Mouse (Mus musculus): ENCODE results near the gene Slf2. TPM values are rescaled to one million over a fixed set of nuclear protein-coding genes. Genes with fewer than 3 reads are reported as not detected.

The Slf2 gene
- polyA plus RNA-seq, 1 experiment from 2014 or later, result 31.3 TPM

DNA sequence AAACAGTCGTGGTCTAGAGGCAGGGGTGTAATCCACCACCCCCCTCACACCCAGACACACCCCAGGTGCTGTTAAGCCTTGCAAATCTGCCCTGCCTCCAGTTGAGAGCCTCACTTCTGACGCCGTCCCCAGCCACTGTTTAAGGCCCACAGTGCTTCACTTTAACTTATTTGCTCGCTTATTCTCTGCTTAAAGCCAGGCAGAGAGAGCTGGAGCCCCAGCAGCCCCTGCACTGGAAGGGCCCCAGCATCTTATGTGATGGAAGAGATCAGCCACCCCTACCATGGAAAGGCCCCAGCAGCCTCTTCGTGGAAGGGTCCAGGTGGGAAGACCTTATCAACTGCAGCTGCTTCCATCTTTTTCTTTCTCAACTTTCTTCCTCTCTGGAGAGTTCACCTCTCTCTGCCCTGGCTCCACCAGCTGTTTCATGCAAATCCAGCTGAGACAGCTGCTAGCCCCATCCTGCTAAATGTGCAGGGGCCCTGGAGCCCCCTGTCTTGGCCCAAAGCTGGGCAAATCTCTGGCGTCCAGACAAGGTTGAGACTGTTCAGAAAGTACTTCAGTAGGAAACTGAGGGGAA, 26.7 kb upstream of the Slf2 start:
- no peaks in the 10 kb centered on the region for H3K9me3 ChIP-seq (replicated peaks; ENCODE audit: control insufficient read depth, low read length)
- H3K4me1 ChIP-seq (ENCODE audit: control insufficient read depth, insufficient read depth, low read length), result peaks cover 39% of the 10 kb centered on the region
- 25% methylated on average over 6 of the region's 6 CpGs for WGBS
- H3K4me3 ChIP-seq (replicated peaks; ENCODE audit: low read length), result no peak overlapping the region
- peak overlapping the region; percentile 28; the same call in 1 of the 2 replicates for H3K9ac ChIP-seq (ENCODE audit: low read length)
- H3K27ac ChIP-seq (ENCODE audit: low read length), result peak overlapping the region; percentile 75
- H3K36me3 ChIP-seq (ENCODE audit: control insufficient read depth, insufficient read depth, low read length), result no peaks in the 10 kb centered on the region
- no peaks in the 10 kb centered on the region for H3K27me3 ChIP-seq (ENCODE audit: control insufficient read depth, insufficient read depth, low read length)
- ATAC-seq (ENCODE audit: insufficient read depth, low FRiP score), result no peak
- H3K4me2 ChIP-seq (ENCODE audit: low read depth, low read length), result no peak overlapping the region

DNA sequence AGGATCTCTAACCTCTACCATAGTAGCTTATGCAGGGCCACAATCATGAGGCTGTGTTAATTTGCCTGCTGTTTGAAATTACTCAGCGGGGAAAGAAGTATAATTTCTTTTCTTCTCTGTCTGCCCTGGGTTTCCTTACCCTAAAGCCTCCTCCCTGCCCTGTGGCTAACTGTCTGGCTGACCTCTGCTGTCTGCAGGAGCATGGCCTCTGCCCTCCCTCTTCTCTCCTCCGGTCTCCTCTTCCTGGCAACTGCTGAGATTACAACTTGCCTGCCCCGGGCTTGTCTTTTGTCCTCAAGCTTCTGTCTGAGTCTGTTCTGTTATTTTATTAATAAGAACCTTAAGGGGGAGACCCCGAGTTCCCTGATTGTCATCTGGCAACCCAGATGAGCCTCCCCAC, 25.6 kb upstream of the Slf2 start:
- peaks cover 37% of the 10 kb centered on the region for H3K4me1 ChIP-seq (ENCODE audit: control insufficient read depth, insufficient read depth, low read length)
- H3K4me2 ChIP-seq (ENCODE audit: low read depth, low read length), result no peak overlapping the region
- H3K9ac ChIP-seq (ENCODE audit: low read length), result no peak overlapping the region
- no peak for ATAC-seq (ENCODE audit: insufficient read depth, low FRiP score)
- 55% methylated on average over 4 of the region's 4 CpGs for WGBS
- no peaks in the 10 kb centered on the region for H3K36me3 ChIP-seq (ENCODE audit: control insufficient read depth, insufficient read depth, low read length)
- no peaks in the 10 kb centered on the region for H3K9me3 ChIP-seq (replicated peaks; ENCODE audit: control insufficient read depth, low read length)
- no peaks in the 10 kb centered on the region for H3K27me3 ChIP-seq (ENCODE audit: control insufficient read depth, insufficient read depth, low read length)
- no peak overlapping the region for H3K4me3 ChIP-seq (replicated peaks; ENCODE audit: low read length)
- no peak overlapping the region for H3K27ac ChIP-seq (ENCODE audit: low read length)

DNA sequence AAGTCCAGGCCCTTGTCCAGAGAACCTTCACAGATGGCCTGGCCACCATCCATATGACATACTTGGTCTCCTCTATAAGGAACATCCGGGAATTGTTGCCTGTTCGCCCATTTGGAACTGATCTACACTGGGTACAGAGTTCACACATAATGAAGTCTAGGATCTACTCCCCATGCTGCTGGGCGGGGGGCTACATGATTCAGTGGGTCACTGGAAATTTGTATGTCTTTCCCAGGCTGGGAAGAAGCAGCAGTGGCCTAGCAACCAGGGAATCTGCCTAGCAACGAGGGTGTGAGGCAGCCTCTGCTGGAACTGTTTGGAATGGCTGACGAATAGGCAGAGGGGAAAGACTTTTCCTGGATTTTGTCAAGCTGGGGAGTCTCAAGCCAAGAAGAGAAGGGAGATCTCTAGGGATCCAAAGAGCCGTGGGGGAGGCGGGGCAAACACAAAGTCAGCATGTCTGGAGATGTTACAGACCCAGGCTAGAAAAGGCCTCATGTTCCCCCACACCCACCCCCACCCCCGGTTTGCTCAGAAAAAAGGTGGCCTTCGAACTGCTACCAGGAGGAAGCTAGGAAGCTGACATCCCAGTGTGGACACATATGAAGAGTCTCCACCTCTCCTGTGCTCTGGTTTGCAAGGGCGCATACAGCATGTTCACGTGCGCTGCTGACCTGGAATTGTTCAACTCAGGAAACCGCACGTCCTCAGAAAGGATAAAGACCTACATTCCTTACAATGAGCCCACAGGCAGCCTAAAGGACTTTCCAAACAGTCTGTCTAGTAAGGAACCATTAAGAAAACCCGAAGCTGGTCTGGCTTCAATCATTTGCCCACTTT, 22.9 kb upstream of the Slf2 start:
- 27% methylated on average over 15 of the region's 15 CpGs for WGBS
- Histone ChIP-seq H3K27ac (ENCODE audit: low read length) (peak overlapping the region; percentile 92), H3K9ac (ENCODE audit: low read length) (no peak overlapping the region), H3K9me3 (replicated peaks; ENCODE audit: control insufficient read depth, low read length) (no peaks in the 10 kb centered on the region), H3K36me3 (ENCODE audit: control insufficient read depth, insufficient read depth, low read length) (no peaks in the 10 kb centered on the region), H3K27me3 (ENCODE audit: control insufficient read depth, insufficient read depth, low read length) (no peaks in the 10 kb centered on the region), H3K4me1 (ENCODE audit: control insufficient read depth, insufficient read depth, low read length) (peaks cover 21% of the 10 kb centered on the region), H3K4me2 (ENCODE audit: low read depth, low read length) (0 out of 2 replicates have a peak overlapping the region, but pooled peaks have one; percentile 12), H3K4me3 (replicated peaks; ENCODE audit: low read length) (no peak overlapping the region)
- peak; percentile 91 for ATAC-seq (ENCODE audit: insufficient read depth, low FRiP score)

DNA sequence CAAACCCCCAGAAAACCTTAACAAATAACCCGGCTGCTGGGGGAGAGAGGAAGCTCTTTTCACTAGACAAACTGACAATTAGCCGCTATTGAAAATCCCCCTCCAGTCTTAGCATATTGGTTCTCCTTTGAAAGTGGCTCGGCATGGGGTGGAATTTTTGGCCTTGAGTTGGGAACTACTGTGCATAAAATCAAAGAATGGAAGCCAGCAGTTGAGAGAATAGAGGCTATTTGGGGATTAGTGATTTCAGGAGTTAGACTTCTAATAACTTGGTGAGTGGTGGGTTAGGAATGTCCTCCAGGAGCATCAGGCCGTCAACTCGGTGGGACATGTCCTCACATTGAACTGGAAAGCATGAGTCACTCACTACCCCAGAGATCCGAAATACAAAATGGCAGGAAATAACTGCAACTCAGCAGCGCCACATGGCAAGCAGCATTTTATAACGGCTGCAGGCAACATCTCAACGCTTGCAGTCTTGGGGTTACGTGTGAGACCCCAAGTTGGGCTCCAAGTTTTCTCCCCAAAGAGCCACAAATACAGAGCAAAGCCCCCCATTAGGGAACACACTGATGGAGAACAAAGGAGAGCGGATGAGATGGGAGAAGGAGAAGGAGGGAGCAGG, 22.0 kb upstream of the Slf2 start:
- Histone ChIP-seq H3K9ac (ENCODE audit: low read length) (no peak overlapping the region), H3K27ac (ENCODE audit: low read length) (peak overlapping the region; percentile 92), H3K36me3 (ENCODE audit: control insufficient read depth, insufficient read depth, low read length) (no peaks in the 10 kb centered on the region), H3K27me3 (ENCODE audit: control insufficient read depth, insufficient read depth, low read length) (no peaks in the 10 kb centered on the region), H3K4me3 (replicated peaks; ENCODE audit: low read length) (no peak overlapping the region), H3K4me2 (ENCODE audit: low read depth, low read length) (0 out of 2 replicates have a peak overlapping the region, but pooled peaks have one; percentile 12), H3K9me3 (replicated peaks; ENCODE audit: control insufficient read depth, low read length) (no peaks in the 10 kb centered on the region), H3K4me1 (ENCODE audit: control insufficient read depth, insufficient read depth, low read length) (peaks cover 20% of the 10 kb centered on the region)
- WGBS, result 66% methylated on average over 11 of the region's 11 CpGs
- ATAC-seq (ENCODE audit: insufficient read depth, low FRiP score), result no peak

DNA sequence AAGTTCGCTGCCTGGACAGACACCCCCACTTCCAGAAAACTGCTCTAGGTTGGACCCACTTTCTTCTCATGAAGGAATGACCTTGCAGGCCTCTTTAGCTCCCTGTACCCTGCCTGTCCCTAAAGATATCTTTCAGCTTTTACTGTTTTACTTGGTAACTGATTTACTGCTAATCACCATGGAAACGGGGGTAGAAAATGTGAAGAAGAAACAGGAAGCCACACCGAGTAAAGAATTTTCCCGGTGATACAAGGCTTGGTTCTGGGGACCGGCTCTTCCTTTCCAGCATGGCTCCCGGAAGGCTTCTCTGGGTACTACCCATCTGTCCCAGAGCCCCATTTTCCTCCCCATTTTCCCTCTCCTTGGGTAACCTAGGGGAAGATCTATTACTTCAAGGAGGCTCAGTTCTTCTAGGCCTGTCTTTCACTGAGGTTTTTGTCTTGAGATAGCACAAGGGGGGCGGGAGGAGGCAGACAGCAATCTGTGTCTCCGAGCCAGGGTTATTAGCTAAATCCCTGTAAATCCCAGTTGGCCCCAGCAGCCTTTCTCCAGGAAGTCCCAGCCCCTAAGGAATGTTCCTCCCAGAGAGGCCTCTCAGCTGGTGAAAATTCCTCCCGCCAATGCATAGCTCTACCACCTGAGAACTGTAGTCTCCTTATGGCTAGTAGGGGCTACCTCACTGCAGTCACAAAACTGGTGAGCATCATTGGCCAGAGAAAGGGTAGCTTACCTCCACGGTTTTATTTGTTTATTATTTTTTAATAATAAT, 16.3 kb upstream of the Slf2 start:
- 0 out of 2 replicates have a peak overlapping the region, but pooled peaks have one; percentile 3 for H3K4me2 ChIP-seq (ENCODE audit: low read depth, low read length)
- H3K27me3 ChIP-seq (ENCODE audit: control insufficient read depth, insufficient read depth, low read length), result no peaks in the 10 kb centered on the region
- H3K4me1 ChIP-seq (ENCODE audit: control insufficient read depth, insufficient read depth, low read length), result no peaks in the 10 kb centered on the region
- H3K9ac ChIP-seq (ENCODE audit: low read length), result peak overlapping the region; percentile 51
- no peaks in the 10 kb centered on the region for H3K36me3 ChIP-seq (ENCODE audit: control insufficient read depth, insufficient read depth, low read length)
- peak overlapping the region; percentile 73 for H3K27ac ChIP-seq (ENCODE audit: low read length)
- 31% methylated on average over 10 of the region's 10 CpGs for WGBS
- ATAC-seq (ENCODE audit: insufficient read depth, low FRiP score), result peak; percentile 79; the same call in 1 of the 2 replicates
- H3K9me3 ChIP-seq (replicated peaks; ENCODE audit: control insufficient read depth, low read length), result no peaks in the 10 kb centered on the region
- H3K4me3 ChIP-seq (replicated peaks; ENCODE audit: low read length), result no peak overlapping the region

DNA sequence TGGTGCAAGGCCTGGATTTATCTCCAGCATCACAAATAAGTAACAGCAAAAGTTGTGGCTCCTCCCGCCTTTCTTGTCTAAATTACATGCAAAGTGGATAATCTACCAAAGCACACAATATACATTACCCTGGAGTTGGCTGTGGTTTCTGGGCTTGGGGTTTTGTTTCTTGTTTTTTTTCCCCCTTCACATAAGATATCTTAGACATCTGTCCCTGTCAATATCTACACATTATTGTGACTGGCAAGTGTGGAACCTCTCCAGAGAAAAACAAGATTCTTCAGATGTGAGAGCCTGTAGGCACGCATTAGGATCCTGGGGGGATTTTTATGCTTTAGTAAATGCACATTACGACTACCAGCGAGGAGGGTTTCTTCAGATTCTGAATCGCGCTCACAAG, 12.8 kb upstream of the Slf2 start:
- H3K4me3 ChIP-seq (replicated peaks; ENCODE audit: low read length), result no peak overlapping the region
- H3K9ac ChIP-seq (ENCODE audit: low read length), result no peak overlapping the region
- H3K27ac ChIP-seq (ENCODE audit: low read length), result no peak overlapping the region
- H3K36me3 ChIP-seq (ENCODE audit: control insufficient read depth, insufficient read depth, low read length), result no peaks in the 10 kb centered on the region
- no peak overlapping the region for H3K4me2 ChIP-seq (ENCODE audit: low read depth, low read length)
- ATAC-seq (ENCODE audit: insufficient read depth, low FRiP score), result no peak
- no peaks in the 10 kb centered on the region for H3K9me3 ChIP-seq (replicated peaks; ENCODE audit: control insufficient read depth, low read length)
- no peaks in the 10 kb centered on the region for H3K27me3 ChIP-seq (ENCODE audit: control insufficient read depth, insufficient read depth, low read length)
- H3K4me1 ChIP-seq (ENCODE audit: control insufficient read depth, insufficient read depth, low read length), result peaks cover 6% of the 10 kb centered on the region; the same call in 1 of the 2 replicates
- WGBS, result 82% methylated on average over 6 of the region's 6 CpGs

DNA sequence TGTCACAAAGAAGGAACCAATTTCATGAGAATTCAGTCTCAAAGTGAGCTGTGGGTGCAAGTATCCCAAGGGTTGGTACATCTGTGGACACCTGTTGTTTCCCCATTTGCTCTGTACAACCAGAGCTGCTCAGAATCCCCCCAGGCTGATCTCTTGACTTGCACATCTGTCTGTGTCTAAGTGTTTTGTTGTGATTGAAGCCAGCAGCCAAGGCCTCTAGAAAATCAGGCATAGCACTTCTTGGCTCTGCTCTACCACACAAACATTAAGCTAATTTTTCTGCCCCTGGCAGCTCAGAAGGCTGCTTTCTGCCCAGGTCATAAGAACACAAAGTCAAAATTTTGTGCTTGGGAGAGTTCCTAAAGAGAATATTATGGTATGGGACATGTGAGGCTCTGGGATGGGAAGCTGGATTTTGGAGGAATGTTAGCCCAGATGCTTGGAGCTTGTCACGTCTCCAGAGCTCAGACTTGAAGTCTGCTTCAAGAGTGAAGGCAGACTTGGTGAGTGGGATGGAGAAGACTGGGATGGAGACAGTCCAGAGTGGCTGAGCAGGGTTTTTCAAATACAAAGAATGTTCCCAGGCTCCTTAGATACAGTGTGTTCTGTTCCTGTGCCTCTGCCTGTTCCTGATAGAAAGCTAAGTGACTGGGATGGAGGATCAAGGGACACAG, 9.3 kb upstream of the Slf2 start:
- WGBS, result 54% methylated on average over 1 of the region's 1 CpGs
- Histone ChIP-seq H3K4me2 (ENCODE audit: low read depth, low read length) (no peak overlapping the region), H3K9me3 (replicated peaks; ENCODE audit: control insufficient read depth, low read length) (no peaks in the 10 kb centered on the region), H3K4me3 (replicated peaks; ENCODE audit: low read length) (no peak overlapping the region), H3K9ac (ENCODE audit: low read length) (no peak overlapping the region), H3K27me3 (ENCODE audit: control insufficient read depth, insufficient read depth, low read length) (no peaks in the 10 kb centered on the region), H3K4me1 (ENCODE audit: control insufficient read depth, insufficient read depth, low read length) (peaks cover 6% of the 10 kb centered on the region; the same call in 1 of the 2 replicates), H3K36me3 (ENCODE audit: control insufficient read depth, insufficient read depth, low read length) (no peaks in the 10 kb centered on the region), H3K27ac (ENCODE audit: low read length) (peak overlapping the region; percentile 72)
- ATAC-seq (ENCODE audit: insufficient read depth, low FRiP score), result peak; percentile 50

DNA sequence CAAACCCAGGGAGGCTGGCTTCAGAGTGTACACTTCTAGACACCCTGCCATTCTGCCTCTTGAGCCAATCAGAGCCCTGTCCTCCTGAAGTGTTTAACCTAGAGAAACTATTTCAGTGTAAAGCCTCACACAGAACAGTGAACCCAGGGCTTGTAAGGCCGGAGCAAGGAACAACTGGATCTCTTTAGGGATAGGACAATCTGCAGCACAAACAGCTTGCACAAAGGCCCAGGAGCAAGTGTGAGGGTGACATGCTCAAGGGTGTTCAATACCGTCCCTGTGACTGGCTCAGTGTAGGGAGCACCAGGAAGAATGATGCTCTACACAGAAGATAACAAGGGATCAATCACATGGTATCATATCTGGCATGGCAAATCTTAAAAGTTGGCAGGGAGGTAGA, 8.4 kb upstream of the Slf2 start:
- Histone ChIP-seq H3K27me3 (ENCODE audit: control insufficient read depth, insufficient read depth, low read length) (no peaks in the 10 kb centered on the region), H3K4me2 (ENCODE audit: low read depth, low read length) (no peak overlapping the region), H3K9me3 (replicated peaks; ENCODE audit: control insufficient read depth, low read length) (no peaks in the 10 kb centered on the region), H3K36me3 (ENCODE audit: control insufficient read depth, insufficient read depth, low read length) (no peaks in the 10 kb centered on the region), H3K9ac (ENCODE audit: low read length) (no peak overlapping the region), H3K4me1 (ENCODE audit: control insufficient read depth, insufficient read depth, low read length) (peaks cover 6% of the 10 kb centered on the region; the same call in 1 of the 2 replicates), H3K4me3 (replicated peaks; ENCODE audit: low read length) (no peak overlapping the region), H3K27ac (ENCODE audit: low read length) (0 out of 2 replicates have a peak overlapping the region, but pooled peaks have one; percentile 72)
- WGBS, result 76% methylated on average over 2 of the region's 2 CpGs
- no peak for ATAC-seq (ENCODE audit: insufficient read depth, low FRiP score)

All from stomach, embryonic 16.5 days (tissue).